Mouse (Mus musculus): ENCODE results near the gene Rnf214.

Rnf214 gene

DNA sequence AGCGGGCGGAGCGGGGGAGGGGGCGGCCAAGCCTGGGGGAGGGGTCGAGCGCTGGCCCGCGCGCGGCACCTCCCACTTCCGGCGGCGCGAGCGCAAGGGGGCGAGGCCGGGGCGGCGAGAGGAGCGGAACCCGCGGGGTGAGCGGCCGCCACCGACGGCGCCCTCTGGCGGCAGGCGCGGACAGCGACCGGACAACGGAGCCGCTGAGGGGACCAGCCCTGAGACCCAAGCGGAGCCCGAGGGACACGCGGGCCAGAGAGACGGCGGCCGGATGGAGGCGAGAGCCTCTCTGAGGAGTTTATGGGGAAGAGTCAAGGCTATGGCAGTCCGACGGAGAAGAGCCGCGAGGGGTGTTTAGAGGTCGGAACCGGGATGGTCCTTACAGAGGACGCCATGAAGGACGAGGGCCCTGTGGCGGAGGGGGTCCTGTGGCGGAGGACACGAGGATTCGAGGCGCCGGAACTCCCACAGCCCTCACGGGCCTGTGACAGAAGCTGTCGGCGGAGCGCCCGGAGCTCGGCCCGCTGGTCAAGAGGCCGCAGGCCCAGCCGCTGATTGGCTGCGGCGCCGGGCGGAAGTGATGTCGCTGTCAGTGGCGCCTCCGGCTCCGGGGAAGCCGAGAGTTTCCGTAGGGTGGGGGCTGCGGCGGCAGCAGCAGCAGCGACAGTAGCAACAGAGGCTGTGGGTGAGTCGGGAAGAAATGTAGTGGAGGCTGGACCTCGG is at the start of gene Rnf214, which contains the start of gene Pcsk7:
Rnf214 (minus strand) TSS at position 557 of the 723 bp plus-strand sequence.
Pcsk7 (plus strand) TSS at position 143 of the 723 bp plus-strand sequence.
- peak; percentile 87 to 93 for DNase-seq (ENCODE audit: low spot score in 2 of 2)

- DNase-seq (ENCODE audit: low spot score in 2 of 2): peak; percentile 81 to 85
Observed at GRCm38 (mm10) chr9:45955107-45955963, 48.6 kb upstream of the Rnf214 start, which contains the start of gene Sidt2. Gene Sidt2 (minus strand): TSS chr9:45955258.

- peak in 1 of 2 experiments; percentile 49 for DNase-seq (ENCODE audit: low spot score in 2 of 2)
Observed at GRCm38 (mm10) chr9:45954294-45955106, 47.8 kb upstream of the Rnf214 start.

DNA sequence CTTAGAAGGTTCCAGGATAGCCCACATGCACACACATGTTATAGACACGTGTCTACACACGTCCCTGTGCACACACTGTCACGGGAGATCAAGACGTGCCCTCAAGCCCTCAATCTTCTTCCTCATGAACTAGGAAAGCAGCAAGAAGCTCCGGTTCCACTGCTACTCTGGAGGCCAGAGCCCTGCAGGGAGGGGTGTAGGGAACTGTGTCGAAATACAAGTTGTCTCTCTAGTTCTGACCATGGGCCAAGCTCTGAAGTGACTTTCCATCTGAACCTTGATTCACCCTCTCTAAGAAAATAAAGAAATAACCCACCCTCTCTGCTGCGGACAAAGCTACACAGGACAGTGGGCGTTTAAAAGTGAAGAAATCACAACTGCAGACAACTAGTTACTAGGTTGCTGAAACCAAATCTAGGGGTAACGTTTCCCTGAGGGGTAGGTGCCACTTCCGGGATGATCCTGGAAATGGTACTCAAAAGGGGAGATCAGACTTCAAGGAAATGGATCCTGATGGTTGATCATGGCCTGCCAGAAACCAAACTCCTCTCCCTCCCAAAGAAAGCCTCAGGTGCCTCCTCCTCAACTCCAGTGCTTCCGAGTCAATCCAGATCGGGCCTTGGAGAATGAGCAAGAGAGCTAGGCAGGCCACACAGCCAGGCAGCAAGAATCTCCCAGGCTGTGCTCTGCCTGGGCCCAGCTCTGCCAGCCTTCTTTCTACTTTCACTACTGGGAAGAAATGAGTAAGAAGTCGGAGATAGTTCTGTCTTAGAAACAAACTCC is 47.0 kb upstream of the Rnf214 start:
- DNase-seq (ENCODE audit: low spot score in 2 of 2): no peak

- DNase-seq (ENCODE audit: low spot score in 2 of 2): no peak
Observed at GRCm38 (mm10) chr9:45952890-45953289, 46.2 kb upstream of the Rnf214 start.

DNA sequence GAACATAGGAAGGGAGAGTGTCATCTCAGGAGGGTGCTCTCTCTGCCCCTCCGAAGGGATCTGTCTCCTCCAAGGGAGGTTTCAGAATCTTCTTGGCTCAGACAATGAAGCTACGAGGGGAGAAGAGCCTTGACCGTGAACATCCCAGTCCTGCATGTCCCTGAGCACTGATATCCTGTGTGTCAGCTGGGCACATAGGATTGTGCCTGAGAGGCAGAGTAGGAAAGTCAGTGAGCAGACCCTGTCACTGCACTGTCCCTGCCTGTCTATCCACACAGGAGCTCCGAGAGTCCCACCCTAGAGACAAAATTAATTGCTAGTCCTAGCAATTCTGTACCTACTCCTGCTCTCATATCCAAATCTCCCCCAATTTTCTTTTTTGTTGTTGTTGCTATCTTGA is 45.3 kb upstream of the Rnf214 start:
- no peak for DNase-seq (ENCODE audit: low spot score in 2 of 2)

DNA sequence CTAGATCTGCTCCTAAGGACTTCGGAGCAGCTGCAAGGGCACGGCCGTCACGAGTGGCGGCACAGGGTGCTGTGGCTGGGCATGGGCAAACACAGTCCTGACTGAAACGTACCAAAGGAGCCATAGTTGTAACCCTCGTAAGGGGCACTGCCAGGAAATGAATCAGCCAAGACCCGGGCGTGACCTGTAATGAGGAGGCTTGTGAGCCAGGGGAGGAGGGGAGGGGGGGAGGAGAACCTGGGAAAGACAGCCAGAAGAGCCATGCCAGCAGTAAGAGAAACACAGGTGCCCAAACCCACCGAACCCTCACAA is 40.1 kb upstream of the Rnf214 start:
- DNase-seq (ENCODE audit: low spot score in 2 of 2): no peak

DNA sequence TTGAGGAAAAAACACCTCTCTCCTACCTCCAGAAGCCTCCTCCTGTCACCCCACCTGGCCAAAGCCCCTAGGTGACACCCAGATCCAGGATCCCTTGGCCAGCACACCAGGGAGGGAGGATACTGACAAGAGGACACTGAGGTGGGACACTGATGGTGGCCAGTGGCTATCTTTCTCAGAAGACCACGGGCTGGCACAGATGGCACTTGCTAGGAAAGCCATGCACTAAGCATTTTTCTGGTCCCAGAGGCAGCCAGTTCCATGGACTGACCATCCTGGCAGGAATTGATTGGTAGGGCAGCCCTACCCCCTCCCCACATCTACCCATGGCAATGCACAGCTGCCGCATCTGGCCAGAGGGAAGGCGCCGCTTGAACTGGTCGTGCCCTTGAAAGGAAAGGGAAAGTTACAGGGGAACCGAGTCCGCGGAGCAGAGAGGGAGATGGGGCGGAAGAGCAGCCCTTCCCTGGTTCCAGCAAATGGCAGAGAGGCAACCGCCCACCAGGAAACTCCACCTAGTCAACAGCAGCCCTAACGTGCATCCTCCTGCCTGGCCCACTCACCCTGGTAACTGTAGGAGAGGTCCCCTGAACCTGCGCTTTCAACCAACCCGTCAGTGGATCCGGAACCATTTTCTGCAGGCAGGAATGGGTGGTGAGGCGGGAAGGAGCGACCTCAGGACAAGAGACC is 39.6 kb upstream of the Rnf214 start:
- DNase-seq (ENCODE audit: low spot score in 2 of 2): no peak

GRCm38 (mm10) chr9:45945721-45946120 is 39.0 kb upstream of the Rnf214 start:
- no peak for DNase-seq (ENCODE audit: low spot score in 2 of 2)

DNA sequence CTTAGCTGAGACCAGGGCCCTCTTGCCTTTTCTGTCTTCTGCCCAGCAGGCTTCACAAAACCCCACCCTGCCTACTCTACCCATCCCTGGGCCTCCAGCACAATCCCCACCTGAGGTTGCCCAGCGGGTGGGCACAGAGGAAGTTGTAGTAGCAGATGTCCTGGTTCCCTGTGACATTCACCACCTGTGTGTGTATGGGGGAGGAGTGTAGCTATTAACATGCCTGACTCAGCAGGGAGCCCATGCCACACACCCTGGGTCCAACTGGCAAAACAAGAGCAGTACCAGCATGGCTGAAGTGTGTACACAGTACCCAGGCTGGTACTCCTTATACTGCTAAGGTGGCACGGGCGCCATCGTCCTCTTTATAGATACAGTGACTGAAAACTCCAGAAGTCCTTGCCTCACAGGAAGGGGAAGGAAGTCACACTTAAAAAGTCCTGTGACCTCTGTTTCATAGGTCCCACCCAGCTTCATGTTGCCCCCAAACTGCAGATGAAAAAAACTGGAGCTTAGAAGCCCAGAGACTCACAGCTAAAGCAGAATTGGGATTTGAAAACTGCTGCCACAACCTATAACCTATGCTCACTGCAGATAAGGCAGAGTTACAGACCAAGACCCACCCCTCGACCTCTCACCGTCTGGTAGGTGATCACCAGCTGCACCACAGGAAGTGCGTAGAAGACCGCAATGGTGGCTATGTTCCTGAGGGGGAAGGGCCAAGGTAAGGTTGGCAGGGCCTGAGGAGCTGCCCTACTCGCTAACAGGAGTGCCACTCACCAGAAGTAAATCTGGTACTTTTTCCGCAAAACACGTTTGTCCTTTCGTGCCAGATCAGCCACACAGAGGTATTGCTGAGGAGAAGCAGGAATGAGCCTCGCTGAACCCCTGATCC is 38.0 kb upstream of the Rnf214 start:
- DNase-seq (ENCODE audit: low spot score in 2 of 2): no peak

GRCm38 (mm10) chr9:45943628-45944505 is 37.2 kb upstream of the Rnf214 start:
- no peak for DNase-seq (ENCODE audit: low spot score in 2 of 2)

DNA sequence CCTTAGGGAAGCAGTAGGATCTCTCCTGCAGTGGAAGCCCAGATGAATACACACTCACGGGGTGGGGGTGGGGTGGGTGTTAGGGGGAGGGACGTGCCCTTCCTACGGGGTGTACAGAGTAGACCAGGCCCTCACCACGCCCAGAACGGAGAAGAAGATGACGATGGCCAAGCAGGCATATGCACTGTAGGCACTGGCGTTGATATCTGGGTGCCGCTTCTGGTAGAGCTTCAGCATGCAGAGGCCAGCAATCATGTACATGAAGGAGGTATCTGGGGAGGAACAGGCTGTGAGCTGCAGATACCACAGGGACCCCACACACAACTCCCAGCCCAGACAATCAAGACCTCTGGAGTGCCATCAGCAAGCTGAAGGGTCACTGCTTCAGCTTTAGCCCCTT is 36.2 kb upstream of the Rnf214 start:
- DNase-seq (ENCODE audit: low spot score in 2 of 2): no peak

- DNase-seq (ENCODE audit: low spot score in 2 of 2): no peak
Observed at GRCm38 (mm10) chr9:45942464-45942863, 35.8 kb upstream of the Rnf214 start.

GRCm38 (mm10) chr9:45941329-45941888 is 34.7 kb upstream of the Rnf214 start:
- DNase-seq (ENCODE audit: low spot score in 2 of 2): no peak

DNA sequence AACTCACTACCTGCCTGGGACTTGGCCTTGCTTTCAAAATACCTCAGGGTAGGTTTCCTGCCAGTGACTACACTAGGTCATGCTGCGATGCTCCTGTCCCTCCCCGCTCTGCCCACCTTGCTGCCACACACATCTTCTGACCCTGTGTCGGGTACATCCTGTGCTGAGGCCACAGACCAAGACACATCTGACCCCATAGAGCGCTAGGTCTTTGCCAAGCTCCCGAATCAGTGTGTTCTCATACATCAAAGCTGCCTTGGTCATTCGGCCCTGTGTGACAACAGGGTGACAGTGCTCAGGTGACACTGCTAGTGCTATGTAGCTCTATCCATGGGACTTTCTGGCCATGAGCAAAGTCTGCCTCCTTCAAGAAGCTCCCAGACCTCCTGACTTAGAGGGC is 33.1 kb upstream of the Rnf214 start:
- no peak for DNase-seq (ENCODE audit: low spot score in 2 of 2)

DNA sequence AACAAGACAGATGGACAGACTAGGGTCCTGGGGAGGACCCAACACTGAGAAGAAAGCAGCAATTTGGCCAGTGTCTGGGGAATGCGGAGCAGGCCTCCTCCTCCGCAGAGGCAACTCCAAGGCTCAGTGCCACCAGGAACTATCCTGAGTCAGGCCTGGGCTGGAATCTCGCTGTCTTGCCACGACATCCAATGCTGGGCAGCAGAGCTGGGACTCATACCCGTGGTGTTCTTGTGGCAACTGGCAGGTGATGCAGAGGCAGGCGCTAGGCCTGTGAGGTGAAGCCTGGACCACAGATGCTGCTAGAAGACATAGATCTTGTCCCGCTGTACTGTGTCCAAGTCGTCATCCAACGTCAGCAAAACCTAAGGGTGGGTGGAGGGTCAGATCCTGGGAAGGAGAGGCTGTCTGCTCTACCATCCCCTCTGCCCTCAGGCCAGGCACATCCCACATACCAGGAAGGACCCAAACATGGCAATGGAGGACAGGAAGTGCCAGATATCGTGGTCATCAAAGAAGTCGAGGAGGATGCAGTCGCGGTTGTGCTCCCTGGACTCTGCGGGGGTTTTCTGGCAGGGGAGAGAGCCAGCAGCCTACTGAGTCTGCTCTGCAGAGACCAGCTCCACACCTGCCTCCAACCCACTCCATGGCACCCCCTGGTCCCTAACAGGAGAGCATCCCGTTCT is 32.4 kb upstream of the Rnf214 start:
- DNase-seq (ENCODE audit: low spot score in 2 of 2): no peak

DNA sequence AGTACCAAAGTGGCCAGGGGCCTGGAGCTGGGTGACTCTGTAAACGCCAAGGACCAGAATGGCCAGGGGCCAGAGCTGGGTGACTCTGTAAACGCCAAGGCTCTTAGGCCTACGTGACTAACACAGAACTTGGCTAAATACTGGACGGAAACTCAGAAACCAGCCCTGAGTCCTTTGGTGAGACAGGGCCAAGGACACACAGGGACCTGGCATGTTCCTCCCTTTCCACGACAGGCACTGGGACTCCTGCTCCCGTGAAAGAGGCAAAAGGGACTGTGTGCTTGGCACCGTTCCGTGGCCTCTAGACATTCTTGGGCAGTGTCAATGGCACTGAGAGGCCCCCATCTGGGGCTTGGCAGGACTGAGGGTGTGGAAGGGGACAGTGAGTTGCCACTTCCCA is 31.4 kb upstream of the Rnf214 start:
- DNase-seq (ENCODE audit: low spot score in 2 of 2): no peak

DNA sequence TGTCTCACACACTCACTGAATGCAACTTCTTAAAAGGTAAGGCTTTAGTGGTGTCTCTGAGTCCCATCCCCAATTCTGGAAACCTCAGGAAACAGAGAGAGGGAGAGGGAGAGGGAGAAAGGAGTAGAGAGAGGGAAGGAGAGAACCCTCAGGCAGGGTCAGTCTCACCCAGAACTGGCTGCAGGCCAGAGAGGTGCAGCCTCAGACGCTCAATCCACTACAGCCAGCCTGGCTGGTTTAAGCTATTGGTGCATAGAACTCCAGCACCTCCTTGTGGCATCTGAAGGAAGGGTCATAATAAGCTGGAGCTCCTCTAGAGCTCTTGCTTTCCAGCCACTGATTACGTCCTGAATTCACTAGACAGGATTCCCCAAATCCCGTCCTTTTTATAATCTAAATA is 30.2 kb upstream of the Rnf214 start:
- DNase-seq (ENCODE audit: low spot score in 2 of 2): peak; percentile 62 to 74
